Comparison of ENCODE assay signal across 17 mouse cellular contexts in genomic region chr9:105838396-105839146, GRCm38 (mm10). TPM values are rescaled to one million over a fixed set of nuclear protein-coding genes. Genes with fewer than 3 reads are reported as not detected.
"Had no signal": no experiment of that assay in that cellular context is flagged by ENCODE, and none has a peak within 500 bp of the region (broad histone marks: within the 10 kb centered on the region; RNA-seq: fewer than 3 reads in every experiment).

No protein-coding gene starts in this region.

- H3K27me3 ChIP-seq: limb, embryonic 15.5 days; midbrain, embryonic 13.5 days; neural tube, embryonic 15.5 days had no signal

- H3K4me3 ChIP-seq: limb, embryonic 15.5 days; midbrain, embryonic 13.5 days; myocyte; neural tube, embryonic 15.5 days had no signal

- H3K27ac ChIP-seq: kidney, postnatal 0 days; limb, embryonic 15.5 days; liver, embryonic 14.5 days; midbrain, embryonic 13.5 days; neural tube, embryonic 15.5 days; stomach, postnatal 0 days had no signal

- H3K9ac ChIP-seq: limb, embryonic 15.5 days; liver, embryonic 14.5 days; midbrain, embryonic 13.5 days; neural tube, embryonic 15.5 days had no signal

- H3K36me3 ChIP-seq: limb, embryonic 15.5 days; midbrain, embryonic 13.5 days; neural tube, embryonic 15.5 days had no signal

- DNase-seq: kidney, adult 11 months; kidney, adult 9 months; kidney, postnatal 36 days; lung, adult 18-20 months; lung, postnatal 36 days; right cerebral cortex, adult 18-20 months; right cerebral cortex, postnatal 25 days; thymus, postnatal 14 days had no signal

- H3K4me1 ChIP-seq: midbrain, embryonic 13.5 days had no signal

- H3K9me3 ChIP-seq: limb, embryonic 15.5 days; midbrain, embryonic 13.5 days; neural tube, embryonic 15.5 days had no signal

RNA-seq across cellular contexts. Expression of gene Col6a6, which starts 10.6 kb away (rescaled TPM):
- total RNA-seq: megakaryocyte progenitor cell, adult 5-6 weeks had no signal
- polyA plus RNA-seq: small intestine, adult 2 months had no signal
